In genomic region chrX:72044056-72044455, GRCm38 (mm10) we compare ENCODE assay signal across 15 mouse cellular contexts. TPM values are rescaled to one million over a fixed set of nuclear protein-coding genes. Genes with fewer than 3 reads are reported as not detected.
DNase-seq lines count a peak whose midpoint lies in the region.
"Had no signal": no experiment of that assay in that cellular context is flagged by ENCODE, and none has a peak within 500 bp of the region (broad histone marks: within the 10 kb centered on the region; RNA-seq: fewer than 3 reads in every experiment).

No protein-coding gene starts in this region.

- intact Hi-C loops in heart, postnatal 25 days (cut with DNase I), result no loop called here

- peak; percentile 20 for DNase-seq in urinary bladder, postnatal 25 days (ENCODE audit: low spot score)
- no peak for DNase-seq in urinary bladder, adult 2 months (ENCODE audit: low spot score)
- peak; percentile 32 to 70 for DNase-seq in gastrocnemius, adult 8-10 months (ENCODE audit: low spot score in 2 of 2)
- DNase-seq in heart, postnatal 25 days (ENCODE audit: low spot score), result peak; percentile 14
- no peak for DNase-seq in layer of hippocampus, adult 9-10 months (ENCODE audit: low spot score)
- no peak for DNase-seq in adrenal gland, postnatal 14 days
- DNase-seq in right cerebral cortex, postnatal 25 days, result no peak
- DNase-seq: cerebellum, adult 8-10 months; embryo, embryonic 11 days; liver, postnatal 0 days; right cerebral cortex, postnatal 4 days; thymus, postnatal 25 days had no signal

RNA-seq across cellular contexts. Expression of gene Cnga2, which starts 52.4 kb away (rescaled TPM):
- polyA plus RNA-seq in urinary bladder, adult 2 months (2012; rRNA removed), result 0.15 and 0.16 TPM in 2 replicates
- total RNA-seq in gastrocnemius, adult 8-10 months (2022), result not detected
- not detected for total RNA-seq in heart, postnatal 25 days (2021)
- total RNA-seq in adrenal gland, postnatal 14 days (2021), result 0.15 and 0.22 TPM in 2 replicates
- total RNA-seq: granulocyte monocyte progenitor cell, adult 5-6 weeks had no signal
- polyA plus RNA-seq: kidney, postnatal 0 days; liver, postnatal 0 days; midbrain, embryonic 12.5 days had no signal

Comparison
In these comparisons a context has a peak if more than half of its experiments do, and no peak if none do; other contexts are left out.
1. DNase-seq: peak in urinary bladder, postnatal 25 days (single experiment), gastrocnemius, adult 8-10 months (2 of 2) and heart, postnatal 25 days (single experiment); none in urinary bladder, adult 2 months (single experiment), layer of hippocampus, adult 9-10 months (single experiment), adrenal gland, postnatal 14 days (single experiment) and right cerebral cortex, postnatal 25 days (single experiment).